Mouse (Mus musculus) limb, embryonic 10.5 days (tissue): ENCODE results near the gene Hoxb6. TPM values are rescaled to one million over a fixed set of nuclear protein-coding genes. Genes with fewer than 3 reads are reported as not detected.
A peak's percentile ranks its signal among the peaks of the same experiment; 100 is the strongest.

ENCODE experiments used
- DNase-seq: peaks from one replicate; pipeline ENCODE4 v3.0.0-alpha.2; 2017; ENCODE audit warnings: low spot score
- H3K27ac ChIP-seq: fragments of 300-500 bp; sonication (generic); 2 replicates; pipeline ENCODE4 v1.5.1; 2016; ENCODE audit warnings: mild to moderate bottlenecking
- H3K27me3 ChIP-seq: fragments of 300-500 bp; sonication (generic); 2 replicates; pipeline ENCODE4 v1.6.1; 2016; ENCODE audit warnings: low read depth, mild to moderate bottlenecking; ENCODE audit not compliant: poor library complexity, severe bottlenecking
- H3K36me3 ChIP-seq: fragments of 300-500 bp; sonication (generic); 2 replicates; pipeline ENCODE4 v1.6.1; 2016; ENCODE audit warnings: mild to moderate bottlenecking, moderate library complexity
- H3K4me1 ChIP-seq: fragments of 300-500 bp; sonication (generic); 2 replicates; pipeline ENCODE4 v1.6.1; 2016
- H3K4me3 ChIP-seq: fragments of 300-500 bp; sonication (generic); 2 replicates; pipeline ENCODE4 v1.5.1; 2016; ENCODE audit warnings: mild to moderate bottlenecking, moderate library complexity
- H3K9me3 ChIP-seq: fragments of 300-500 bp; sonication (generic); replicated peaks from 2 replicates; pipeline ENCODE4 v1.6.1; 2016; ENCODE audit warnings: mild to moderate bottlenecking
- WGBS: fragments of 180-500 bp; shearing (Covaris S2); methylation state at CpG from one replicate; pipeline ENCODE4 v1.1.7; 2016; 5-methylcytosine and 5-hydroxymethylcytosine counted together
- polyA plus RNA-seq: library from polyadenylated mRNA; unstranded; fragments of >200 nt; fragmentation: Nextera tagmentation; extraction: Ambion mirVana; gene quantifications from 2 replicates; pipeline ENCODE4 v1.2.1, GENCODE M21; 2016

Hoxb6 gene
- polyA plus RNA-seq, 1 experiment from 2014 or later: 6.1 TPM

- peak overlapping the region; percentile 50 for H3K4me3 ChIP-seq
- under 1% methylated on average over 56 of the region's 58 CpGs for WGBS
- H3K4me1 ChIP-seq: peaks cover 50% of the 10 kb centered on the region
- H3K9me3 ChIP-seq: no peaks in the 10 kb centered on the region
- no peaks in the 10 kb centered on the region for H3K36me3 ChIP-seq
- peak overlapping the region; percentile 76 for H3K27ac ChIP-seq
- DNase-seq: peak; percentile 69
- H3K27me3 ChIP-seq: peaks cover 100% of the 10 kb centered on the region
Measured at GRCm38 (mm10) chr11:96272024-96272921, 20.0 kb upstream of the Hoxb6 start.

- Histone ChIP-seq H3K4me3 (no peak overlapping the region), H3K36me3 (no peaks in the 10 kb centered on the region), H3K27me3 (peaks cover 100% of the 10 kb centered on the region), H3K4me1 (peaks cover 62% of the 10 kb centered on the region), H3K27ac (no peak overlapping the region), H3K9me3 (no peaks in the 10 kb centered on the region)
- WGBS: 13% methylated on average over 10 of the region's 10 CpGs
- DNase-seq: no peak
Measured at GRCm38 (mm10) chr11:96274428-96274827, 17.8 kb upstream of the Hoxb6 start.

GRCm38 (mm10) chr11:96275896-96276295, 16.4 kb upstream of the Hoxb6 start:
- H3K4me1 ChIP-seq: peaks cover 52% of the 10 kb centered on the region
- H3K36me3 ChIP-seq: no peaks in the 10 kb centered on the region
- no peak overlapping the region for H3K4me3 ChIP-seq
- WGBS: 18% methylated on average over 4 of the region's 4 CpGs
- DNase-seq: no peak
- H3K27me3 ChIP-seq: peaks cover 100% of the 10 kb centered on the region
- no peak overlapping the region for H3K27ac ChIP-seq
- no peaks in the 10 kb centered on the region for H3K9me3 ChIP-seq

- Histone ChIP-seq H3K4me3 (peak overlapping the region; percentile 37), H3K36me3 (no peaks in the 10 kb centered on the region), H3K9me3 (no peaks in the 10 kb centered on the region), H3K27me3 (peaks cover 99% of the 10 kb centered on the region), H3K27ac (peak overlapping the region; percentile 46; the same call in 1 of the 2 replicates), H3K4me1 (peaks cover 52% of the 10 kb centered on the region)
- DNase-seq: no peak
- WGBS: 2% methylated on average over 35 of the region's 35 CpGs
Measured at GRCm38 (mm10) chr11:96277151-96278044, 14.9 kb upstream of the Hoxb6 start.

GRCm38 (mm10) chr11:96278324-96278723, 14.0 kb upstream of the Hoxb6 start:
- 11% methylated on average over 14 of the region's 14 CpGs for WGBS
- Histone ChIP-seq H3K36me3 (no peaks in the 10 kb centered on the region), H3K27me3 (peaks cover 99% of the 10 kb centered on the region), H3K27ac (no peak overlapping the region), H3K4me1 (peaks cover 53% of the 10 kb centered on the region), H3K9me3 (no peaks in the 10 kb centered on the region), H3K4me3 (0 out of 2 replicates have a peak overlapping the region, but pooled peaks have one; percentile 6)
- DNase-seq: no peak

GRCm38 (mm10) chr11:96278773-96279172, 13.5 kb upstream of the Hoxb6 start:
- H3K27me3 ChIP-seq: peaks cover 99% of the 10 kb centered on the region
- H3K4me3 ChIP-seq: no peak overlapping the region
- H3K36me3 ChIP-seq: no peaks in the 10 kb centered on the region
- no peaks in the 10 kb centered on the region for H3K9me3 ChIP-seq
- DNase-seq: peak; percentile 96
- peaks cover 58% of the 10 kb centered on the region for H3K4me1 ChIP-seq
- under 1% methylated on average over 9 of the region's 9 CpGs for WGBS
- H3K27ac ChIP-seq: no peak overlapping the region

GRCm38 (mm10) chr11:96279421-96280233, 12.6 kb upstream of the Hoxb6 start:
- peaks cover 99% of the 10 kb centered on the region for H3K27me3 ChIP-seq
- 3% methylated on average over 31 of the region's 31 CpGs for WGBS
- H3K4me3 ChIP-seq: peak overlapping the region; percentile 33
- H3K4me1 ChIP-seq: peaks cover 64% of the 10 kb centered on the region
- no peaks in the 10 kb centered on the region for H3K36me3 ChIP-seq
- DNase-seq: no peak
- no peaks in the 10 kb centered on the region for H3K9me3 ChIP-seq
- H3K27ac ChIP-seq: no peak overlapping the region

- no peak for DNase-seq
- H3K27ac ChIP-seq: no peak overlapping the region
- no peaks in the 10 kb centered on the region for H3K36me3 ChIP-seq
- no peak overlapping the region for H3K4me3 ChIP-seq
- peaks cover 99% of the 10 kb centered on the region for H3K27me3 ChIP-seq
- 6% methylated on average over 8 of the region's 8 CpGs for WGBS
- H3K9me3 ChIP-seq: no peaks in the 10 kb centered on the region
- H3K4me1 ChIP-seq: peaks cover 74% of the 10 kb centered on the region
Measured at GRCm38 (mm10) chr11:96280399-96281378, 11.6 kb upstream of the Hoxb6 start.

GRCm38 (mm10) chr11:96281396-96281795, 10.9 kb upstream of the Hoxb6 start:
- DNase-seq: no peak
- H3K4me1 ChIP-seq: peaks cover 81% of the 10 kb centered on the region
- 2% methylated on average over 18 of the region's 18 CpGs for WGBS
- no peaks in the 10 kb centered on the region for H3K36me3 ChIP-seq
- H3K4me3 ChIP-seq: peak overlapping the region; percentile 16; the same call in 1 of the 2 replicates
- H3K9me3 ChIP-seq: no peaks in the 10 kb centered on the region
- peaks cover 99% of the 10 kb centered on the region for H3K27me3 ChIP-seq
- H3K27ac ChIP-seq: no peak overlapping the region

GRCm38 (mm10) chr11:96281855-96282570, 10.3 kb upstream of the Hoxb6 start, which contains the start of gene Hoxb8:
TSS of gene Hoxb8 (plus strand) at chr11:96281905.
- H3K4me3 ChIP-seq: peak within 1 kb of the TSS; percentile 65
- no peaks in the 10 kb centered on the region for H3K36me3 ChIP-seq
- no peak for DNase-seq
- no peaks in the 10 kb centered on the region for H3K9me3 ChIP-seq
- peaks cover 82% of the 10 kb centered on the region for H3K4me1 ChIP-seq
- peak within 1 kb of the TSS; percentile 89; the same call in 1 of the 2 replicates for H3K27ac ChIP-seq
- under 1% methylated on average over 27 of the region's 27 CpGs for WGBS
- H3K27me3 ChIP-seq: peaks cover 99% of the 10 kb centered on the region
